Mouse (Mus musculus) megakaryocyte progenitor cell, adult 5-6 weeks (primary cell): ENCODE data around the gene Scgb1b27. TPM values are rescaled to one million over a fixed set of nuclear protein-coding genes. Genes with fewer than 3 reads are reported as not detected.
"Not testable (repeated sequence)": the region's sequence is repeated elsewhere in the genome, so short reads cannot be mapped to it uniquely, and the experiment has no call there.

Experiments used
- ATAC-seq: replicated peaks from 2 replicates; pipeline ENCODE4 v1.8.0; 2016; ENCODE audit warnings: mild to moderate bottlenecking, moderate TSS enrichment, inconsistent platforms; ENCODE audit not compliant: poor library complexity
- total RNA-seq, 2 experiments: library from RNA; stranded (forward) in 1 of 2; stranded (reverse) in 1 of 2; fragments of 157-497, 149-512 nt in 1 of 2; fragments of 200-1000 nt in 1 of 2; gene quantifications; 2 replicates each; pipeline versions ENCODE4 v1.2.3 to v1.2.4; 2015 to 2017

Scgb1b27 gene
- total RNA-seq (2015) = not detected in 2 replicates
- total RNA-seq (2017) = not detected in 2 replicates

DNA sequence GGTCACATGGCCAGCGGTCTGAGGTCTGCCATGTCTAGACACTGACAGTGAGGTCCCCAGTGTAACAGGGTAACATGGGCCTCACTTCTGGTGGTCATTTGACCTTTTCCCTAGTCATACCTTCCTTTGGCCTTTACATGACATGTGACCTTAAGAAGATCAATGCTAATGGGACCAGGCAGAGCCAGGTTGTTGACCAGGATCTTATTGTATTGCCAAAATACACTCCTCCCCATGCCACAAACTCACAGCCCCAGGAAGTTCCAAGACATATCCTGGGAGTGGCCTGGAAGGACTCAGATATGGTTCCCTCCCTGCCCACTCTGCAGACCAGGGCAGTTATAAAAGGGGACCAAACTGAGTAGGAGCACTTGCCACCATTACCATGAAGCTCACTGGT is at the start of gene Scgb1b27:
Gene Scgb1b27, plus strand, starts transcription at position 301 of the 400 bp plus-strand sequence.
- ATAC-seq = not testable (repeated sequence)

DNA sequence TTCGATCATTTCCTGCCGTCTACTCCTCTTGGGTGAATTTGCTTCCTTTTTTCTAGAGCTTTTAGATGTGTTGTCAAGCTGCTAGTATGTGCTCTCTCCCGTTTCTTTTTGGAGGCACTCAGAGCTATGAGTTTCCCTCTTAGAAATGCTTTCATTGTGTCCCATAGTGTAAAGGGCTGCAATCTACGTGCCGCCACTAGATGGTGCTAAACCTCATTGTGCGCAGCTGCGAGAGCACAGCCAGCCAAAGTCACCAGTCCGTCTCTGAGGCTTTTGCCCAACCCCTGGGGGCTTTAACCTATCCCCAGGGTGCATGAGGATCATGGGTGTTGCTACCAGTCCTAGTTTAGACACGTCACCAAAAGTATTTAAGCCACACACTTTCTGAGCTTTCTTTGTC is 39.0 kb upstream of the Scgb1b27 start:
- ATAC-seq = not testable (repeated sequence)

DNA sequence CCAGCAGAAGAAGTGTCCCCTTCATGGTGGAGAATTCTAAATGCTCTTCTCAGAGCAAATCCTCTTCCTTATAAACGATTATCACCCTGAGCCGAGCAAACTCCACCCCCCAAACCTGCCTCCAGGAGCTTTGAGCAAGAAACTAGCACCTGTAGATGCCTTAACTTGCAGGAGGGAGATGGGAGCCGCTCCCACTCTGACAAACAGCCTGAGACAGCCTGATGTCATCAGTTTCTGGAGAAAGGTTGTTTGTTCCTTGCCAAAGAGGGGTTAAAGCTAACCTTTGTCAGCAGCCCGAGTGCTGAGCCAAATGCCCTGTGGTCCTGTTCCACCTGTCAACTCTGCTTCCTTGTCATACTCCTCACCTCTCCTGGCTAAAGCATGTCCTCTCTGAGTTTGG is 7.4 kb upstream of the Scgb1b27 start, which contains the start of gene Scgb2b27:
Gene Scgb2b27, minus strand, starts transcription at position 101 of the 400 bp plus-strand sequence.
- ATAC-seq = no peak

DNA sequence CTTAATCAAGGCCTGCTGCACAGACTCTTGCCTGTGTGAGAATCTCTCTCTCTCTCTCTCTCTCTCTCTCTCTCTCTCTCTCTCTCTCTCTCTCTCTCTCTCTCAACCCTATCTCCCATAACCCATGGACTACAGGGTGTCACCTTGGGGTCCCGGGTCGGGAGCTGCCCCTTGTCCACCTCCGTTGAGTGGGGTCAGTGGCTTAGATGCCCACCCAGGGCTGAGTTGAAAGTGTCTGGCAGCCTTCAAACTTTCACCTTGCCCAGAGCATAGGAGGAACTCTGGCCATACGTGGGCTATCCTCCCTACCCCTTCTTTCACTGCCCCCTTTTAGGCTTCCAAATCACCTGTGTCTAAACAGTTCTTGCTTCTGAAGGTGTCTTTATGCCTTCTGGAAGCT is 4.4 kb downstream of the Scgb1b27 start:
- ATAC-seq = no peak

DNA sequence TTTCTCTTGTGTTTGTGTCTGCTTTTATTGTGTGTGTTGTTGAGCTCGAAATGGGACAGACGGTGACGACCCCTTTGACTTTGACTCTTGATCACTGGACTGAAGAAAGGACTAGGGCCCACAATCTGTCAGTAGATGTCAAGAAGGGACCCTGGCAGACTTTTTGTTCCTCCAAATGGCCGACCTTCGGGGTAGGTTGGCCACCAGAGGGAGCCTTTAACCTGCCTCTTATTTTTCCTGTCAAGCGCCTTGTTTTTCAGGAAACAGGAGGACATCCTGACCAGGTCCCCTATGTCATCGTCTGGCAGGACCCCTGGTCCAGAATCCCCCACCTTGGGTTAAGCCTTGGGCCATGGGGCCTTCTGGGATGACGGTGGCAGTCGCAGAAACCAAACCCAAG is 5.9 kb downstream of the Scgb1b27 start:
- not testable (repeated sequence) for ATAC-seq

DNA sequence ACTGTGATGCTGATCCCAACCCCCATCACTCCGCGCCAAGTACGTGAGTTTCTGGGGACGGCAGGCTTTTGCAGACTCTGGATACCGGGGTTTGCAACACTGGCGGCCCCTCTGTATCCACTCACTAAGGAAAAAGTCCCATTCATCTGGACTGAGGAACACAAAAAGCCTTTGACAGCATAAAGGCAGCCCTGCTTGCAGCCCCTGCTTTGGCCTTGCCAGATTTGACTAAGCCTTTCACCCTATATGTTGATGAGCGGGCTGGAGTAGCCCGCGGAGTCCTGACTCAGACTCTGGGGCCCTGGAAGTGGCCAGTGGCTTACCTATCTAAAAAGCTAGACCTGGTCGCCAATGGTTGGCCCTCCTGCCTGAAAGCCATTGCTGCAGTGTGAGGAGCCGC is 8.7 kb downstream of the Scgb1b27 start:
- no peak for ATAC-seq

DNA sequence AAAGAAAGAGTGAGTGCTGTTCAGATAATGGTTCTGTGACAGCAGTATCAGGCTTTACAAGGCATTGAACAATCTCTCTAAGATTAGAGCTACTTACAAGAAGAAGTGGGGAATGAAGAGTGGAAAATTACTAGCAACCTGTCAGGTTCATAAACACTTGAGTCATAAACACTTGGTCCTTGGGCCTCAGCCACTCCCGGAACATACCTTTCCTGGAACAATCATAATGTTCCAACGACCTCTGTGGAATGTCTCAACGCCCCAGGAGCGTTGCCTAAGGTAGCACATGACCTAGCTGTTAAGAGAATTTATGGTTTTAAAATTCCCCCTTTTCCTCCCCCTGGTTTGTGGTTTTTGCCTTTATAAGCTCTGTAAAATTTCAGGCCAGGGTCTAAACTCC is 13.3 kb downstream of the Scgb1b27 start:
- ATAC-seq = not testable (repeated sequence)

DNA sequence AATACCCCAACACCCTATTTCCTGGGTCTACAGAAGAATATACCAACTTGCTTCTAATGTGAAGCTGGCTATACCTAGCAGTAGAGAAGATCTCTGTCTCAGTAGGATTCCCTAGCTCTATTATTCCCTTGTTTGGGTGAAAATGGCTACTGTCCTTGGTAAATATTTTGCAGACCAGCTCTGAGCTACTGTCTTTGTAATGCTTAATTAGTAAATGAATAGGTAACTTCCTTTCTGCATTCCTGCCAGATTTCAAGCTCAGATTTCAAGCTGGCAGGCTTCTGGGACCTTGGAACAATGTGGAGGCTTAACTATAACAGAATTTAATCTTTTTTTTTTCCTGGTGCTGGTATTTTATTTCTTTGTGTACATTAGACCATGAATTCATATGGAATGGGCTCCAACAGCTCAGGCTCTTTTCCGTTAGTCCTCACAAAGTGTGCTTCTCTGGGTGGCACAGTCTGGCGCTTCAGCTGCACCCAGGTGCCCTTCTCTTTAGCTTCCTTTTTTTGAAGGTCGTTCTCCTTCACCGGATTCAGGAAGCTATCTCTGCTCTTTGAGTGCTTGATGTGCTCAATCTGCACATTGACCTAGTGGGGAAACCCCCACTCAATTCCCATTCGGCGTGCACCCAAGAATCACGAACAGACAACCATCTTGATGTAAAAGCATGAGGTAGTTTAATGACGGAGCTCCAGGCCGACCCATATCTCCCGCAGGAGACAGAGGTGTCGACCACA is 15.0 kb downstream of the Scgb1b27 start:
- ATAC-seq = not testable (repeated sequence)

DNA sequence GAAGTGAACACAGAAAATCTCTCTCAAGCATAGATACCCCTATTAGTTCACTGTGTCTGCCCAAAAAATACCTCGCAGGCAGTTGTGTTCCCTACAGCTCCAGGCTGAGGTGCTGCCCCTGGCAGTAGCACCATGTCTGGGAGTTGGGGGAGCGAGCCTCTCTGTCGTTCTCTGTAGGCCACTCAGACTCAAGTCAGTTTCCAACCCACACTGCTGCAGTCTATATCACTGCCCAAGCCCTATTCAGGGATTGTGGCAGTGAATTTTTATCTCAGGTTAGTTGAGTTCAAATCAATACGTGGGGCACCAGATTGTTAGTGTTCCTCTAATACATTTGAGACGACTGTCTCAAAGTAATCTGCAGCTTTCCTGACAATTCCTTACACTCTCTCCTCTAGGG is 46.8 kb downstream of the Scgb1b27 start:
- not testable (repeated sequence) for ATAC-seq

Other genes starting within 250 kb of the Scgb1b27 start
- gene Scgb2b26, start 76.4 kb upstream of the Scgb1b27 start, total RNA-seq (2015) = not detected in 2 replicates
- gene Scgb2b26, start 76.4 kb upstream of the Scgb1b27 start, total RNA-seq (2017) = not detected in 2 replicates
- gene Scgb2b27, start 7.5 kb upstream of the Scgb1b27 start, total RNA-seq (2015) = not detected in 2 replicates
- gene Scgb2b27, start 7.5 kb upstream of the Scgb1b27 start, total RNA-seq (2017) = not detected in 2 replicates
- not detected in 2 replicates for gene Scgb1b30, start 73.9 kb downstream of the Scgb1b27 start, total RNA-seq (2015)
- gene Scgb1b30, start 73.9 kb downstream of the Scgb1b27 start, total RNA-seq (2017) = not detected in 2 replicates
- 0.20 and 0.34 TPM in 2 replicates for gene Wtip, start 111.8 kb downstream of the Scgb1b27 start, total RNA-seq (2015)
- not detected in 2 replicates for gene Wtip, start 111.8 kb downstream of the Scgb1b27 start, total RNA-seq (2017)
- 180 and 208 TPM in 2 replicates for gene Uba2, start 148.1 kb downstream of the Scgb1b27 start, total RNA-seq (2015)
- gene Uba2, start 148.1 kb downstream of the Scgb1b27 start, total RNA-seq (2017) = 184 and 193 TPM in 2 replicates
- 25.2 and 32.9 TPM in 2 replicates for gene Pdcd2l, start 175.2 kb downstream of the Scgb1b27 start, total RNA-seq (2015)
- gene Pdcd2l, start 175.2 kb downstream of the Scgb1b27 start, total RNA-seq (2017) = 33.0 and 42.0 TPM in 2 replicates
- 573 and 626 TPM in 2 replicates for gene Gpi1, start 208.9 kb downstream of the Scgb1b27 start, total RNA-seq (2015)
- 615 and 714 TPM in 2 replicates for gene Gpi1, start 208.9 kb downstream of the Scgb1b27 start, total RNA-seq (2017)
- gene Gm6096, start 229.6 kb downstream of the Scgb1b27 start, total RNA-seq (2015) = not detected in 2 replicates
- gene Gm6096, start 229.6 kb downstream of the Scgb1b27 start, total RNA-seq (2017) = not detected in 2 replicates